Mouse (Mus musculus) sigmoid colon, adult 10 weeks (tissue): ENCODE measurements around the gene Gm3033. TPM values are rescaled to one million over a fixed set of nuclear protein-coding genes. Genes with fewer than 3 reads are reported as not detected.

ENCODE experiments used
- polyA plus RNA-seq: library from polyadenylated mRNA; stranded (reverse); fragments of 350-450 nt; fragmentation: Illumina TruSeq; extraction: RNeasy Lipid Tissue Mini Kit (QIAGEN cat#74804); gene quantifications from one replicate; pipeline ENCODE4 v1.2.3, GENCODE M21; 2014; ENCODE audit warnings: low read depth, low replicate concordance

Gm3033 gene
- not detected for polyA plus RNA-seq

GRCm38 (mm10) chr14:3845945-3846344 is at the start of gene Gm3033:
Gene Gm3033 (plus strand): TSS chr14:3846245.

DNA sequence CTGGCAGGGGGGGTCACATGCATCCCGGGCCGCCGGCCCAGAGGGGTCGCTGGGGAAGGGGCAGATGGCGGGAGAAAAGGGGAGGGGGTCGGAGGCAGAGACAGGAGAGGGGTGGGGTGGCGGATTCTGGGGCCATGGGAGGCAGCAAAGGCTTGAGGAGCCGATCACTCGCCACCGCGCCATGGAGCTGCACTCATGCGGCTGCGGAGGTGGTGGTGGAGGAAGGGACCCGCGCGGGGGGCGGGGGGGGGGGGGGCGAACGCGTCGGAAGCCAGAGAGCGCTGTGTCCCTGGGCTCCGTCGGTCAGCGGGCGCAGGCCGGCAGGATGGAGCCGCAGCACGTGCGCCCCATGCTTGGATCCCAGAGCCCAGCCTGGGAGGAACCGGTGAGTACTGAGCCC is 36.3 kb upstream of the Gm3033 start, which contains the start of gene Gm3002:
Gene Gm3002, plus strand, starts transcription at position 301 of the 400 bp plus-strand sequence.

GRCm38 (mm10) chr14:3883872-3884271 is 37.8 kb downstream of the Gm3033 start, which contains the start of gene Gm2916:
Gene Gm2916 (plus strand): TSS chr14:3884172.

Other genes with a start within 250 kb of the Gm3033 start
- not detected for gene Gm3012, start 211.7 kb upstream of the Gm3033 start, polyA plus RNA-seq
- gene Gm3020, start 194.2 kb upstream of the Gm3033 start, polyA plus RNA-seq: 0.63 TPM
- not detected for gene Gm3043, start 157.5 kb upstream of the Gm3033 start, polyA plus RNA-seq
- not detected for gene Gm3002, start 36.2 kb upstream of the Gm3033 start, polyA plus RNA-seq
- not detected for gene Gm2916, start 37.9 kb downstream of the Gm3033 start, polyA plus RNA-seq
- not detected for gene Gm3029, start 85.5 kb downstream of the Gm3033 start, polyA plus RNA-seq
- gene Gm3095, start 117.3 kb downstream of the Gm3033 start, polyA plus RNA-seq: not detected
- not detected for gene Gm3099, start 152.1 kb downstream of the Gm3033 start, polyA plus RNA-seq
- gene Gm5796, start 177.7 kb downstream of the Gm3033 start, polyA plus RNA-seq: not detected
- not detected for gene Gm3115, start 237.9 kb downstream of the Gm3033 start, polyA plus RNA-seq